In genomic region chr11:67642421-67642820, GRCm38 (mm10) we compare ENCODE assay signal across 24 mouse cellular contexts. TPM values are rescaled to one million over a fixed set of nuclear protein-coding genes. Genes with fewer than 3 reads are reported as not detected.
"Had no signal": no experiment of that assay in that cellular context is flagged by ENCODE, and none has a peak within 500 bp of the region (broad histone marks: within the 10 kb centered on the region; RNA-seq: fewer than 3 reads in every experiment).

No protein-coding gene starts in this region.

- H3K4me1 ChIP-seq: liver, embryonic 13.5 days; neural tube, embryonic 12.5 days; stomach, embryonic 15.5 days had no signal

- H3K9ac ChIP-seq: liver, embryonic 13.5 days; neural tube, embryonic 12.5 days; neural tube, embryonic 15.5 days; stomach, embryonic 15.5 days had no signal

- H3K4me3 ChIP-seq: liver, embryonic 13.5 days; neural tube, embryonic 12.5 days; neural tube, embryonic 15.5 days; stomach, embryonic 15.5 days had no signal

- H3K27me3 ChIP-seq: liver, embryonic 13.5 days; neural tube, embryonic 12.5 days; neural tube, embryonic 15.5 days; stomach, embryonic 15.5 days had no signal

- H3K27ac ChIP-seq: liver, embryonic 13.5 days; neural tube, embryonic 12.5 days; neural tube, embryonic 15.5 days; stomach, embryonic 15.5 days had no signal

- H3K4me2 ChIP-seq: liver, embryonic 13.5 days; midbrain, embryonic 11.5 days; neural tube, embryonic 12.5 days; neural tube, embryonic 15.5 days; stomach, embryonic 15.5 days had no signal

- DNase-seq: kidney, adult 18-20 months; kidney, adult 9 months; kidney, postnatal 14 days; liver, embryonic 13.5 days; lung, adult 2 months; lung, postnatal 14 days; lung, postnatal 4 days; midbrain, embryonic 14.5 days; retina, postnatal 1 day; right cerebral cortex, postnatal 25 days; spleen, adult 18-20 months; thymus, postnatal 25 days had no signal

- H3K36me3 ChIP-seq: liver, embryonic 13.5 days; neural tube, embryonic 12.5 days; neural tube, embryonic 15.5 days; stomach, embryonic 15.5 days had no signal

- H3K9me3 ChIP-seq: liver, embryonic 13.5 days; neural tube, embryonic 12.5 days; neural tube, embryonic 15.5 days; stomach, embryonic 15.5 days had no signal

RNA-seq across cellular contexts. Expression of gene Rcvrn, which starts 52.7 kb away (rescaled TPM):
- total RNA-seq: liver, adult 2 months; megakaryocyte progenitor cell, adult 5-6 weeks; megakaryocyte-erythroid progenitor cell, adult 5-6 weeks had no signal
- polyA plus RNA-seq: kidney, embryonic 16.5 days; large intestine, adult 2 months; limb, embryonic 11.5 days; liver, adult 2 months; liver, embryonic 13.5 days; liver, embryonic 16.5 days; lung, embryonic 16.5 days; midbrain, embryonic 11.5 days; midbrain, embryonic 14.5 days; neural tube, embryonic 12.5 days; neural tube, embryonic 15.5 days; stomach, embryonic 15.5 days had no signal
